Mouse (Mus musculus) cerebellum, adult 11 months (tissue): Measurements from ENCODE around the gene Gm10153.
"Not testable (repeated sequence)": the region's sequence is repeated elsewhere in the genome, so short reads cannot be mapped to it uniquely, and the experiment has no call there.

Experiments used
- DNase-seq: peaks from one replicate; pipeline ENCODE4 v3.0.0; 2022

The Gm10153 gene

DNA sequence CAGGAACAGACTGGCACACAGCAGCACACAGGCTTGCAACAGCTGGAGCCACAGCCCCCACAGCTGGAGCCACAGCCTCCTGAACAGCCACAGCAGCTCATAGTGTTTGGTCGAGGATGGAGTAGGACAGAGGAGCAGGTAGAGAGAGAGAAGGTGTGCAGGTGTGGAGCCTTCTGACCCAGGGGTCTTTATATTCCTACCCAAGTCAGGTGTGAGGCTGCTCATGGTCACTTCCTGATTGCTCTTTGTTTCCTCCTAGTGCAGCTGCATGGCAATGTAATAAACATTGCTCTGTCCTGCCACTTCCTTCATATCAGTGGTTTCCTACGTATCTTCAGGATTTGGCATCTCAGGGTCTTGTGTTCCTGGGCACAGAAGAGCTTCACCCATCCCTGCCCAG is at the start of gene Gm10153:
Gm10153 (minus strand) TSS at position 101 of the 400 bp plus-strand sequence.
- DNase-seq, result no peak

GRCm38 (mm10) chr7:142231540-142231939 is 41.4 kb upstream of the Gm10153 start:
- no peak for DNase-seq

GRCm38 (mm10) chr7:142229871-142230270 is 39.7 kb upstream of the Gm10153 start, which contains the start of gene Krtap5-5:
Gene Krtap5-5 (minus strand): TSS chr7:142229971.
- not testable (repeated sequence) for DNase-seq

DNA sequence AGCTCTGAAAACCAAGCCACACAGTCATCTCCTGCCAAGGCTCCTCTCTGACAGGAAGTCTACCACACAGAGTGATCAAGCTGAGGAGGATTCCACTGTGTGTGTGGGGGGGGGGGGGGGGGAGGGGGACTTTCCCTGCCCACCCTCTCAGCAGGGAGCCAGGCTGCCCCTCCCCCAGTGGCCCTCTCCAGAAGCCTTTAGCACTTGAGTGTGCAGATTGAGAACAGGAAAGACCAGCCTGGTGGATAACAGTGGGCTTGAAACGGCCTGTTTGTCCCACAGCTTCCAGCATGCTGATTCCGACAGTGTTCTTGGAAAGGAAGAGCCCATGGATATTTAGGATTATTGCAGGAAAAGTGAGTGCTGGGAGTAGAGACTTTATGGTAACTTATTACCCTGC is 34.3 kb upstream of the Gm10153 start:
- DNase-seq, result no peak

- not testable (repeated sequence) for DNase-seq
These were observed 21.9 kb upstream of the Gm10153 start for GRCm38 (mm10) chr7:142212136-142212535.

DNA sequence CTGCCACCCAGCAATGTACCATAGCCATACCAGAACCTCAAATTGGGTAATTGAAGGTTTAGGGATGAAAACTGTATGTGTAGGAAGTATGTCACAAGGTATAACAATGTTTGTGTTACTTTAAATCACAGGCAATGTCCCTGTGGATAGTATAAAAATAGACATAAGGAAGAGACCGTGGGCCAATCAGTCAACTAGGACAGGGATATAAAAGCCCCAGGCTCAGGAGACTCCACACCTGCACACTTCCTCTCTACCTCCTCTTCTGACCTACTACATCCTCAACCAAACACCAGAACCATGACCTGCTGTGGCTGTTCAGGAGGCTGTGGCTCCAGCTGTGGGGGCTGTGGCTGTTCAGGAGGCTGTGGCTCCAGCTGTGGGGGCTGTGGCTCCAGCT is 21.4 kb upstream of the Gm10153 start, which contains the start of gene Gm7579:
Gm7579 (plus strand) TSS at position 301 of the 400 bp plus-strand sequence.
- no peak for DNase-seq

GRCm38 (mm10) chr7:142206891-142207290 is 16.7 kb upstream of the Gm10153 start:
- DNase-seq, result not testable (repeated sequence)

GRCm38 (mm10) chr7:142205488-142205887 is 15.3 kb upstream of the Gm10153 start:
- DNase-seq, result no peak

DNA sequence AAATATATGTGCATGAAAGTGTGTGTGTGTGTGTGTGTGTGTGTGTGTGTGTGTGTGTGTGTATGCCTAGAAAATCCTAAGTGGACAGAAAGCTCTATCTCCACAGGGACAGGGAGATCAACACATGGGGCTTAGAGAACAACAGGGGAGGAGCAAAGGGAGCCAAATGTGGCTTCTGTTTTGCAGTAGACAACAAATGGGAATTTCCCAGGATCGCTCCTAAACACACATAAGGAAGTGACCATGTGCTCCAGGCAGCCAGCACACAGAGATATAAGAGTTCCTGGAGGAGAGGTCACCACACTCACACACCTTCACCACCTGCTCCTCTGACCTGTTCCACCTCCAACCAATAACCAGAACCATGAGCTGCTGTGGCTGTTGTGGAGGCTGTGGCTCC is 10.9 kb upstream of the Gm10153 start, which contains the start of gene Krtap5-3:
Krtap5-3 (plus strand) TSS at position 301 of the 400 bp plus-strand sequence.
- DNase-seq, result no peak

DNA sequence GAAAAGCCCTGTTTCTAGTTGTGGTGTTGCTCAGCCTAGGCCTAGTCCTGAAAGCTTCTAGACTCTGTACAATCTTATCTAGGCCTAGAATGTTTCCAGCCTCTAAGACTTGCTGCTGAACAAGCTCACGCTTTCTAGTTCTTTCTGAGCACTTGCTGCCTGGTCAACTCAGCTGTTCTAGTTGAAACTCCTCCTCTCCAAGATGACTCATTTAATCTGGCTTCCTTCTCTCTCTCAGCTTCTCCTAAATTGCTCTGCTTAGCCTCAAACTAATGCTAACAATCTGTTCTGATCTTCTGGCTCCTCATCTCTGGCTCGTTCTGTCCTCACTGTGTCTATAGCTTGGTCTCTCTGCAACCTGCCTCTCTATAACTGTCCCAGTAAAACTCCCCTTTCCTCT is 8.6 kb upstream of the Gm10153 start:
- DNase-seq, result no peak

DNA sequence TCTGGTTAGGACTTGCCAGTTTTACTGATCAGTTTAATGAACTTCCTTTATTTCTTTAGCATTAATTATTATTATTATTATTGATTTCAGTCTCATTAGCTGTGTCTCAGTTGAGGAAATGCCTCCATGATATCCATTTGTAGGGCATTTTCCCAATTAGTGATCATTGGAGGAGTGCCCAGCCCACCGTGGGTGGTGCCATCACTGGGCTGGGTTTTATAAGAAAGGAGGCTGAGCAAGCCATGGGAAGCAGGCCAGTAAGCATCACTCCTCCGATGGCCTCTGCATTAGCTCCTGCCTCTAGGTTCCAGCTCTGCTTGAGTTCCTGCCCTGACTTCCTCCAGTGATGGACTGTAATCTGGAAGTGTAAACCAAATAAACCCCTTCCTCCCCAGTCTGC is 2.0 kb downstream of the Gm10153 start:
- DNase-seq, result no peak

DNA sequence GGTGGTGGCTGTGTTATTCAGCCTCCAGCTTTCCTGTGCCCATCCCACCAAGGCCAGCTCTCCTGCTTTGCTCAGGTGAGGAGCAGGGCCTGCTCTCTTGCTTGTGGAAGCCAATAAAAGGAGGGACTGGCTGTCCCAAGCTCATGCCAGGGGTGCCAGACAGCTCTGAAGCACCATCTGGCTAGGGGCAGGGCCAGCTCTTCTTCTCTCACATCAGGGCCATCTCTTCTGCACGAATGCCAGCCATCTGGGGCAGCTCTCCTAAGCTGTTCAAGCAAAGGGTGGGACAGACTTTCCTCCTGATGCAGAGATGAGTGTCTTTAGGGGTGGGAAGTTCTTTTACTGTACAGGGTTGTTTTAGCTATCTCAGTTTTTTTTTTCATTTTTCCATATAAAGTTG is 9.2 kb downstream of the Gm10153 start:
- DNase-seq, result no peak

GRCm38 (mm10) chr7:142178685-142179084 is 11.5 kb downstream of the Gm10153 start:
- DNase-seq, result no peak

- not testable (repeated sequence) for DNase-seq
These were observed 14.3 kb downstream of the Gm10153 start, which contains the start of gene Krtap5-2 for GRCm38 (mm10) chr7:142175905-142176304. Gene Krtap5-2 (minus strand): TSS chr7:142176005.

- DNase-seq, result no peak
These were observed 20.4 kb downstream of the Gm10153 start for GRCm38 (mm10) chr7:142169836-142170235.

- not testable (repeated sequence) for DNase-seq
These were observed 24.6 kb downstream of the Gm10153 start, which contains the start of gene Gm4553 for GRCm38 (mm10) chr7:142165639-142166038. Gene Gm4553 (minus strand): TSS chr7:142165739.

GRCm38 (mm10) chr7:142159366-142159765 is 30.8 kb downstream of the Gm10153 start:
- no peak for DNase-seq

- not testable (repeated sequence) for DNase-seq
These were observed 33.2 kb downstream of the Gm10153 start, which contains the start of gene Gm29735 for GRCm38 (mm10) chr7:142157013-142157412. Gene Gm29735 (minus strand): TSS chr7:142157113.

DNA sequence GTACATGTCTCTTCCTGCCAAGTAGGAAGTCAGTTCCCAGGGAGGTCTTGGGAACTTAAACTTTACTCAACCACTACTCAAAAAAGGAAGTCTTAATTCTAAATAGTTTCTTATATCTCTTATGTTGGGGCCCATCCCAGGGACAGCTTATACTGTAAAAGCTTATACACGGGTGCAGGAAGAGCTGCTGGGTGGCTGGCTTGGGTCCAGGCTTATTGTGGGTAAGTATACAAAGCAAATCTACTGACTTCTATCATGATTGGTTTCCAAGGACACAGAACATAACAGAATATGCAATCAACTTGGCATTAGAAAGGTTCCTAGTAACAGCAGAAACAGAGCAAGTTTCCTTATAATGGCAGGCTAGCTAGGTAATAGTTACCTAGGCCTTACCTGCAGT is 34.9 kb downstream of the Gm10153 start:
- DNase-seq, result no peak

GRCm38 (mm10) chr7:142152191-142152590 is 38.0 kb downstream of the Gm10153 start:
- DNase-seq, result no peak

GRCm38 (mm10) chr7:142148633-142149032 is 41.6 kb downstream of the Gm10153 start:
- DNase-seq, result no peak

DNA sequence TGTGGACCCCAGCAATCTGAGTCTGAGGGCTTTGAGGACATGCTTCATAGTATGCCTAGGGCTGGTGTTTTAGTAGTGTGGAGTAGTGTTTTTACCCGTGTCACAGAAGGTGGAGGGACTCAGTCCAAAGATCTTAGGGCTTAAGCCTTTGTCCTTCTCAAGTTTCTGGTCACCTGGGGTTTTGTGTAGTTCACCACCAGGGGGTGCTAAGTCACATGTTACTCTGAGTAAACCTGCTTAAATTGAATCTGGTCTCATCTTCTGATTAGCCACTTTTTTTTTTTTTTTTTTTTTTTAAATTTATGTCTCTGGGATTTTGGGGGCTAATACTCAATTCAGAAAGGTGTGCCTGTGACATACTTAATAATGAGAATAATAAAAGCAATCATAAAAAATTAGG is 44.2 kb downstream of the Gm10153 start:
- DNase-seq, result peak; percentile 10

DNA sequence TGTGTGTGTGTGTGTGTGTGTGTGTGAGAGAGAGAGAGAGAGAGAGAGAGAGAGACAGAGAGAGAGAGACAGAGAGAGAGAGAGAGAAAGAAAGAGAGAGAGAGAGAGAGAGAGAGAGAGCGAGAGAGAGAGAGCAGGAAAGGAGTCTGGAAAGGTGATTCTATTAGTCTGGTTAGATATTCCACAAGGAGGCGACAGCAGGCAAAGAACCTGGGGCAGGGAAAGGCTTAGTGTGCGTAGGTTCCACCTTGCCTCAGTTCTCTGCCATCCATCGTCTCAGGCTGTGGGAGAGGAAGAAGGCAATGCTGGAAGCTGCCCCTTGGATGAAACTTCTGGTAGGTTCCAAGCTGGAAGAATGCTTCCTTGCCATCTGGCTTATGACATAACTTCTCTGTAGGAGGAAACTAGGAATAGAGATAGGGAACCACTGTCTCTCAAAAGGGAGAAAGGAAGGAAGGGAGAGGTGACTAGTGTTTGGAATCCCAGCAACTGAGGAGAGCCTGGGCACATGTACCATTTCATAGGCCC is 44.7 kb downstream of the Gm10153 start:
- no peak for DNase-seq

DNA sequence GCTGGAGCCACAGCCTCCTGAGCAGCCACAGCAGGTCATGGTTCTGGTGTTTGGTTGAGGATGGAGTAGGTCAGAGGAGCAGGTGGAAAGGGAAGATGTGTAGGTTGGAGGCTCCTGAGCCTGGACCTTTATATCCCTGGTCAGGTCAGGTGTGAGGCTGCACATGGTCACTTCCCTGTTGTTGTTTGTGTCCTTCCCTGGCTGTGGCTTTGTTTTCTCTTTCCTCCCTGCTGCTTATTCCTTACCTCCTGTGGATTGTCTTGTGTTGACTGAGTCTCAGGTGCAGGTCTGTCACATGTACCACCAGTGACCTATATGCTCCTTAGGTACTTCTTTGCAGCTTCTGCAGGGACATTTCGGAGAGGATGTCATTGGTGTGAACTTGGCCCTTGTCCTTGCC is 45.7 kb downstream of the Gm10153 start, which contains the start of gene Gm45337:
Gm45337 (minus strand) TSS at position 101 of the 400 bp plus-strand sequence.
- DNase-seq, result no peak
